Mouse (Mus musculus) liver, postnatal 0 days (tissue): ENCODE results near the gene Gm20388.

Experiments
- CTCF ChIP-seq: sonication (generic); IDR thresholded peaks from 2 replicates; pipeline ENCODE4 v1.5.1; 2016; ENCODE audit warnings: antibody characterized with exemption, low read depth
- EP300 ChIP-seq: IDR thresholded peaks from 2 replicates; pipeline ENCODE4 v1.6.1; 2016; ENCODE audit warnings: antibody characterized with exemption, low read depth, mild to moderate bottlenecking

GRCm38 (mm10) chr8:124234496-124234895, 4323.9 kb downstream of the Gm20388 start:
- no peak for TF ChIP-seq CTCF
- TF ChIP-seq EP300 = no peak
